In the genomic region with DNA sequence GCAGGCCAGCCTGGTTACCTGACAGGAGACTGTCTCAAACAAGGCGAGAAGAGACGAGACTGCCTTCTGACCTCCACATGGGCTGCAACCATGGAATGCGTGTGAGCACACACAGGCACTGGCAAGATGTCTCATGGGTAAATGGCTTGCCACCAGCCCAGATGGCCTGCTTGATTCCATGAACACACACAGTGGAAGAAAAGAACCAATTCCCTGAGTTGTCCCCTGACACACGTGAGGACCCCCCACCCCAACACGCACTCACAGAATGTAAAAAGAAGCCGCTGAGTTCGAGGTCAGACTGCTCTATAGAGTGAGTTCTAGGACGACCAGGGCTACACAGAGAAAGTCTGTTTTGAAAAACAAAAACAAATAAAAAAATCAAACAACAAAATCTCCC, we compare ENCODE assay signal across 9 mouse cellular contexts. TPM values are rescaled to one million over a fixed set of nuclear protein-coding genes. Genes with fewer than 3 reads are reported as not detected.
DNase-seq lines count a peak whose midpoint lies in the region; ATAC-seq and TF ChIP-seq lines count a peak whose summit lies in the region.
"Had no signal": no experiment of that assay in that cellular context is flagged by ENCODE, and none has a peak within 500 bp of the region (broad histone marks: within the 10 kb centered on the region; RNA-seq: fewer than 3 reads in every experiment).

A gene (minus strand): TSS at position 101 of the 400 bp plus-strand sequence.

- no peak for DNase-seq in frontal cortex, adult 2 months (ENCODE audit: extremely low spot score in 1 of 2, low spot score in 1 of 2)
- no peak for DNase-seq in frontal cortex, postnatal 14 days (ENCODE audit: low spot score in 2 of 2)
- DNase-seq in lung, postnatal 25 days (ENCODE audit: low spot score), result no peak
- DNase-seq in limb, embryonic 14.5 days (ENCODE audit: low spot score), result no peak
- no peak for DNase-seq in ovary, adult 18-20 months (ENCODE audit: low spot score)
- no peak for DNase-seq in yolk sac, embryonic 10.5 days (ENCODE audit: low spot score)
- DNase-seq: thymus, postnatal 36 days had no signal

- no peaks in the 10 kb centered on the region for H3K9me3 ChIP-seq in lung, embryonic 16.5 days (ENCODE audit: control insufficient read depth, low read length)
- no peaks in the 10 kb centered on the region for H3K9me3 ChIP-seq in limb, embryonic 14.5 days (ENCODE audit: control insufficient read depth, low read length)
- no peaks in the 10 kb centered on the region for H3K9me3 ChIP-seq in stomach, embryonic 16.5 days (replicated peaks; ENCODE audit: control insufficient read depth, low read length)

- H3K4me1 ChIP-seq in lung, embryonic 16.5 days (replicated peaks; ENCODE audit: control insufficient read depth, insufficient read depth, low read length), result peaks cover 10% of the 10 kb centered on the region
- peaks cover 13% of the 10 kb centered on the region for H3K4me1 ChIP-seq in limb, embryonic 14.5 days (ENCODE audit: control insufficient read depth, insufficient read depth, low read length)
- peaks cover 18% of the 10 kb centered on the region; the same call in 1 of the 2 replicates for H3K4me1 ChIP-seq in stomach, embryonic 16.5 days (ENCODE audit: control insufficient read depth, insufficient read depth, low read length)

- no peak for TF ChIP-seq POLR2A in limb, embryonic 14.5 days (IDR thresholded peaks at IDR 0.05; ENCODE audit: borderline replicate concordance, extremely low read depth, insufficient read depth, insufficient read length)

- WGBS in lung, embryonic 16.5 days, result 73% methylated on average over 8 of the region's 8 CpGs
- 87% methylated on average over 8 of the region's 8 CpGs for WGBS in limb, embryonic 14.5 days
- 84% methylated on average over 8 of the region's 8 CpGs for WGBS in stomach, embryonic 16.5 days

- no peak for ATAC-seq in lung, embryonic 16.5 days (ENCODE audit: low read depth)
- no peak for ATAC-seq in limb, embryonic 14.5 days (ENCODE audit: low FRiP score, low read depth)
- no peak for ATAC-seq in stomach, embryonic 16.5 days (ENCODE audit: insufficient read depth, low FRiP score)

- peak within 1 kb of the TSS; percentile 40 for H3K4me3 ChIP-seq in lung, embryonic 16.5 days (ENCODE audit: low read length)
- H3K4me3 ChIP-seq in limb, embryonic 14.5 days (replicated peaks; ENCODE audit: low read length), result peak within 1 kb of the TSS; percentile 23
- peak within 1 kb of the TSS; percentile 39 for H3K4me3 ChIP-seq in stomach, embryonic 16.5 days (replicated peaks; ENCODE audit: low read length)

- H3K27me3 ChIP-seq in lung, embryonic 16.5 days (ENCODE audit: control insufficient read depth, insufficient read depth, low read depth, low read length), result peaks cover 46% of the 10 kb centered on the region
- peaks cover 47% of the 10 kb centered on the region for H3K27me3 ChIP-seq in limb, embryonic 14.5 days (ENCODE audit: control insufficient read depth, insufficient read depth, low read length)
- peaks cover 48% of the 10 kb centered on the region for H3K27me3 ChIP-seq in stomach, embryonic 16.5 days (ENCODE audit: control insufficient read depth, insufficient read depth, low read length)

- H3K4me2 ChIP-seq in lung, embryonic 16.5 days (ENCODE audit: low read depth, low read length), result peak within 1 kb of the TSS; percentile 60
- H3K4me2 ChIP-seq in limb, embryonic 14.5 days (replicated peaks; ENCODE audit: low read depth, low read length, severe bottlenecking), result peak within 1 kb of the TSS; percentile 37
- peak within 1 kb of the TSS; percentile 53 for H3K4me2 ChIP-seq in stomach, embryonic 16.5 days (ENCODE audit: low read depth, low read length)

- no peak within 1 kb of the TSS for H3K9ac ChIP-seq in lung, embryonic 16.5 days (ENCODE audit: low read length)
- no peak within 1 kb of the TSS for H3K9ac ChIP-seq in limb, embryonic 14.5 days (ENCODE audit: low read depth, low read length, severe bottlenecking)
- H3K9ac ChIP-seq in stomach, embryonic 16.5 days (ENCODE audit: low read length), result no peak within 1 kb of the TSS

- H3K27ac ChIP-seq in lung, embryonic 16.5 days (ENCODE audit: low read length), result no peak within 1 kb of the TSS
- no peak within 1 kb of the TSS for H3K27ac ChIP-seq in limb, embryonic 14.5 days (replicated peaks; ENCODE audit: low read depth, low read length)
- H3K27ac ChIP-seq in stomach, embryonic 16.5 days (ENCODE audit: low read length), result no peak within 1 kb of the TSS

- H3K36me3 ChIP-seq in lung, embryonic 16.5 days (ENCODE audit: control insufficient read depth, insufficient read depth, low read length), result no peaks in the 10 kb centered on the region
- no peaks in the 10 kb centered on the region for H3K36me3 ChIP-seq in limb, embryonic 14.5 days (ENCODE audit: control insufficient read depth, insufficient read depth, low read length)
- no peaks in the 10 kb centered on the region for H3K36me3 ChIP-seq in stomach, embryonic 16.5 days (ENCODE audit: control insufficient read depth, insufficient read depth, low read length)

RNA-seq across cellular contexts. Expression of the gene that starts here (rescaled TPM):
- polyA plus RNA-seq in frontal cortex, adult 2 months (2012; rRNA removed), result 7.8 and 10.1 TPM in 2 replicates
- 0.38 and 0.39 TPM in 2 replicates for polyA plus RNA-seq in lung, embryonic 16.5 days (2015; fragmentation: Nextera tagmentation; extraction: Ambion mirVana)
- polyA plus RNA-seq in limb, embryonic 14.5 days (2012; rRNA removed), result 0.03 TPM in 2 replicates
- 0.15 and 0.21 TPM in 2 replicates for polyA plus RNA-seq in limb, embryonic 14.5 days (2014; fragmentation: Nextera tagmentation; extraction: Ambion mirVana)
- 0.19 and 0.26 TPM in 2 replicates for polyA plus RNA-seq in stomach, embryonic 16.5 days (2015; fragmentation: Nextera tagmentation; extraction: Ambion mirVana)
